Mouse (Mus musculus) testis, adult 2 months (tissue): ENCODE measurements around the gene Tmigd3.

Experiments used
- CTCF ChIP-seq: fragments of 200-500 bp; IDR thresholded peaks from 2 replicates; pipeline ENCODE4 v1.5.1; 2012; ENCODE audit warnings: low read depth, mild to moderate bottlenecking, inconsistent platforms, low read length, moderate library complexity; ENCODE audit not compliant: control insufficient read depth, insufficient read depth, insufficient replicate concordance
- POLR2A ChIP-seq: fragments of 200-500 bp; IDR thresholded peaks from 2 replicates; pipeline ENCODE4 v1.6.1; 2012; ENCODE audit warnings: low read depth, mild to moderate bottlenecking, inconsistent platforms, low read length, moderate library complexity; ENCODE audit not compliant: control insufficient read depth

DNA sequence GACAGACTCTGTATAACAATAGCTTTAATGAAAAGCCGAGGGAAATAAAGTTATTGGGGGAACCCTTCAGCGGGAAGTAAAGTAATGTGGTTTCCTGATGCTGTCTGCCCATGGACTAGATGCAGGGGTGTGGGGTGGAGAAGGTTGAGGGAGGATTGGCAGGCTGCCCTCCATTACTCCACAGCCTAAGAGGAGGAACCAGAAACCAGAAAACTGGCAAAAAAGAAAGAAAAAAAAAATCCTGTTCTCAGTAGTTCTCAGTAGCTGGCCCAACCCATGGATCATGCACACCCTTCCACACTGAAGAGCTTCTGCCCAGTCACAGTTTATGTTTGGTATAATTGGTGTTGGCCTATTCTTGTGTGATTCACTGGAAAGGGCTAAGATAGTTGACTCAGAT, 27.6 kb downstream of the Tmigd3 start:
- no peak for TF ChIP-seq POLR2A
- no peak for TF ChIP-seq CTCF
